Mouse (Mus musculus): ENCODE measurements around the gene Sac3d1.
"Not testable (repeated sequence)": the region's sequence is repeated elsewhere in the genome, so short reads cannot be mapped to it uniquely, and the experiment has no call there.

The Sac3d1 gene

GRCm38 (mm10) chr19:6117986-6118676, at the start of gene Sac3d1:
TSS of gene Sac3d1 (minus strand) at chr19:6118650.
- peak; percentile 79 to 88 for DNase-seq (ENCODE audit: low spot score in 2 of 2)

GRCm38 (mm10) chr19:6166750-6167149, 48.3 kb upstream of the Sac3d1 start:
- DNase-seq (ENCODE audit: low spot score in 2 of 2), result no peak

- DNase-seq (ENCODE audit: low spot score in 2 of 2), result peak in 1 of 2 experiments; percentile 23
These were observed 45.6 kb upstream of the Sac3d1 start for GRCm38 (mm10) chr19:6163872-6164547.

- DNase-seq (ENCODE audit: low spot score in 2 of 2), result no peak
These were observed 38.8 kb upstream of the Sac3d1 start for GRCm38 (mm10) chr19:6157220-6157619.

- DNase-seq (ENCODE audit: low spot score in 2 of 2), result no peak
These were observed 37.9 kb upstream of the Sac3d1 start for GRCm38 (mm10) chr19:6156372-6156771.

GRCm38 (mm10) chr19:6155174-6155573, 36.7 kb upstream of the Sac3d1 start:
- DNase-seq (ENCODE audit: low spot score in 2 of 2), result no peak

GRCm38 (mm10) chr19:6144842-6145241, 26.4 kb upstream of the Sac3d1 start:
- no peak for DNase-seq (ENCODE audit: low spot score in 2 of 2)

- DNase-seq (ENCODE audit: low spot score in 2 of 2), result peak; percentile 69
These were observed 22.9 kb upstream of the Sac3d1 start, which contains the start of gene Arl2 for GRCm38 (mm10) chr19:6141394-6141749. TSS of gene Arl2 (minus strand) at chr19:6141548.

- peak; percentile 91 to 92 for DNase-seq (ENCODE audit: low spot score in 2 of 2)
These were observed 22.4 kb upstream of the Sac3d1 start, which contains the start of gene Batf2 for GRCm38 (mm10) chr19:6140678-6141393. TSS of gene Batf2 (plus strand) at chr19:6140983.

GRCm38 (mm10) chr19:6140374-6140677, 21.9 kb upstream of the Sac3d1 start:
- DNase-seq (ENCODE audit: low spot score in 2 of 2), result no peak

- no peak for DNase-seq (ENCODE audit: low spot score in 2 of 2)
These were observed 21.3 kb upstream of the Sac3d1 start for GRCm38 (mm10) chr19:6139701-6140100.

GRCm38 (mm10) chr19:6136397-6136796, 17.9 kb upstream of the Sac3d1 start:
- DNase-seq (ENCODE audit: low spot score in 2 of 2), result no peak

- not testable (repeated sequence) for DNase-seq (ENCODE audit: low spot score in 2 of 2)
These were observed 14.7 kb upstream of the Sac3d1 start for GRCm38 (mm10) chr19:6133197-6133596.

GRCm38 (mm10) chr19:6132171-6132827, 13.8 kb upstream of the Sac3d1 start:
- DNase-seq (ENCODE audit: low spot score in 2 of 2), result no peak

- not testable (repeated sequence) for DNase-seq (ENCODE audit: low spot score in 2 of 2)
These were observed 12.1 kb upstream of the Sac3d1 start for GRCm38 (mm10) chr19:6130414-6131128.

- DNase-seq (ENCODE audit: low spot score in 2 of 2), result peak; percentile 90 to 92
These were observed 9.4 kb upstream of the Sac3d1 start, which contains the start of gene Snx15 for GRCm38 (mm10) chr19:6127760-6128341. TSS of gene Snx15 (minus strand) at chr19:6128304.

- no peak for DNase-seq (ENCODE audit: low spot score in 2 of 2)
These were observed 8.5 kb upstream of the Sac3d1 start for GRCm38 (mm10) chr19:6126789-6127580.

- no peak for DNase-seq (ENCODE audit: low spot score in 2 of 2)
These were observed 7.8 kb upstream of the Sac3d1 start for GRCm38 (mm10) chr19:6126289-6126688.

- no peak for DNase-seq (ENCODE audit: low spot score in 2 of 2)
These were observed 6.4 kb upstream of the Sac3d1 start for GRCm38 (mm10) chr19:6124898-6125297.

- no peak for DNase-seq (ENCODE audit: low spot score in 2 of 2)
These were observed 4.9 kb upstream of the Sac3d1 start for GRCm38 (mm10) chr19:6123330-6123729.
